Mouse (Mus musculus) megakaryocyte, embryonic 14.5 days (primary cell): ENCODE results near the gene Lexm. TPM values are rescaled to one million over a fixed set of nuclear protein-coding genes. Genes with fewer than 3 reads are reported as not detected.

Experiments
- H3K27me3 ChIP-seq: replicated peaks from 2 replicates; pipeline ENCODE3; 2012; ENCODE audit warnings: inconsistent platforms
- H3K36me3 ChIP-seq: replicated peaks from 2 replicates; pipeline ENCODE3; 2012; ENCODE audit warnings: low read length, inconsistent platforms, mixed read lengths
- H3K4me1 ChIP-seq: 2 replicates; pipeline ENCODE4 v1.6.1; 2012; ENCODE audit warnings: inconsistent platforms
- H3K4me3 ChIP-seq: replicated peaks from 2 replicates; pipeline ENCODE3; 2012; ENCODE audit warnings: moderate library complexity, mild to moderate bottlenecking, inconsistent platforms
- H3K9me3 ChIP-seq: 2 replicates; pipeline ENCODE4 v1.6.1; 2012; ENCODE audit warnings: inconsistent platforms
- FLI1 ChIP-seq: IDR thresholded peaks from 2 replicates; pipeline ENCODE4 v1.6.1; 2012; ENCODE audit warnings: low read length, inconsistent platforms, mixed read lengths
- GATA1 ChIP-seq: IDR thresholded peaks from 3 replicates; pipeline ENCODE4 v1.6.1; 2012; ENCODE audit warnings: mixed read lengths, low read length, inconsistent platforms, borderline replicate concordance
- polyA plus RNA-seq: library from polyadenylated mRNA; stranded (reverse); fragments of >175 nt; gene quantifications from 2 replicates; pipeline ENCODE4 v1.2.3, GENCODE M21; 2012; ENCODE audit warnings: low replicate concordance; ENCODE audit not compliant: insufficient read depth

Lexm gene
- polyA plus RNA-seq, 1 experiment: not detected

GRCm38 (mm10) chr4:106645797-106646196 lies 28.8 kb upstream of the Lexm start:
- H3K4me3 ChIP-seq: no peak overlapping the region
- no peak for TF ChIP-seq GATA1
- no peak for TF ChIP-seq FLI1

GRCm38 (mm10) chr4:106644218-106644610 lies 27.2 kb upstream of the Lexm start:
- Histone ChIP-seq H3K27me3 (peaks cover 41% of the 10 kb centered on the region), H3K9me3 (peaks cover 11% of the 10 kb centered on the region), H3K36me3 (no peaks in the 10 kb centered on the region), H3K4me1 (peaks cover 16% of the 10 kb centered on the region), H3K4me3 (no peak overlapping the region)
- TF ChIP-seq FLI1: no peak
- TF ChIP-seq GATA1: no peak

More at GRCm38 (mm10) chr4:106645797-106646196, 28.8 kb upstream of the Lexm start:
- Histone ChIP-seq H3K36me3 (no peaks in the 10 kb centered on the region), H3K9me3 (peaks cover 11% of the 10 kb centered on the region), H3K27me3 (peaks cover 36% of the 10 kb centered on the region), H3K4me1 (peaks cover 16% of the 10 kb centered on the region)

GRCm38 (mm10) chr4:106643483-106644217 lies 26.6 kb upstream of the Lexm start:
- no peak for TF ChIP-seq FLI1
- no peak for TF ChIP-seq GATA1
- Histone ChIP-seq H3K27me3 (peaks cover 47% of the 10 kb centered on the region), H3K36me3 (no peaks in the 10 kb centered on the region), H3K9me3 (peaks cover 15% of the 10 kb centered on the region), H3K4me1 (peaks cover 16% of the 10 kb centered on the region), H3K4me3 (no peak overlapping the region)

GRCm38 (mm10) chr4:106634086-106634479 lies 17.0 kb upstream of the Lexm start:
- no peaks in the 10 kb centered on the region for H3K36me3 ChIP-seq
- no peak overlapping the region for H3K4me3 ChIP-seq
- peaks cover 77% of the 10 kb centered on the region for H3K27me3 ChIP-seq
- H3K9me3 ChIP-seq: peaks cover 4% of the 10 kb centered on the region; the same call in 1 of the 2 replicates
- TF ChIP-seq GATA1 (no peak), FLI1 (no peak)
- peaks cover 5% of the 10 kb centered on the region for H3K4me1 ChIP-seq

GRCm38 (mm10) chr4:106633281-106634085 lies 16.4 kb upstream of the Lexm start:
- Histone ChIP-seq H3K4me3 (no peak overlapping the region), H3K36me3 (no peaks in the 10 kb centered on the region), H3K4me1 (peaks cover 10% of the 10 kb centered on the region), H3K9me3 (no peaks in the 10 kb centered on the region), H3K27me3 (peaks cover 77% of the 10 kb centered on the region)
- TF ChIP-seq GATA1 (no peak), FLI1 (no peak)

GRCm38 (mm10) chr4:106632313-106632712 lies 15.3 kb upstream of the Lexm start:
- no peak for TF ChIP-seq GATA1
- no peak for TF ChIP-seq FLI1
- H3K36me3 ChIP-seq: no peaks in the 10 kb centered on the region
- no peak overlapping the region for H3K4me3 ChIP-seq
- H3K4me1 ChIP-seq: peaks cover 10% of the 10 kb centered on the region
- no peaks in the 10 kb centered on the region for H3K9me3 ChIP-seq
- peaks cover 83% of the 10 kb centered on the region for H3K27me3 ChIP-seq

GRCm38 (mm10) chr4:106630333-106631220 lies 13.5 kb upstream of the Lexm start:
- Histone ChIP-seq H3K4me1 (peaks cover 10% of the 10 kb centered on the region), H3K27me3 (peaks cover 82% of the 10 kb centered on the region), H3K9me3 (no peaks in the 10 kb centered on the region), H3K36me3 (no peaks in the 10 kb centered on the region), H3K4me3 (no peak overlapping the region)
- no peak for TF ChIP-seq FLI1

- Histone ChIP-seq H3K27me3 (peaks cover 83% of the 10 kb centered on the region), H3K4me1 (peaks cover 10% of the 10 kb centered on the region), H3K9me3 (no peaks in the 10 kb centered on the region), H3K36me3 (no peaks in the 10 kb centered on the region), H3K4me3 (no peak overlapping the region)
- no peak for TF ChIP-seq GATA1
- TF ChIP-seq FLI1: no peak
Observed at GRCm38 (mm10) chr4:106629374-106629773, 12.3 kb upstream of the Lexm start.

- H3K27me3 ChIP-seq: peaks cover 83% of the 10 kb centered on the region
- H3K4me1 ChIP-seq: peaks cover 10% of the 10 kb centered on the region
- no peak overlapping the region for H3K4me3 ChIP-seq
- H3K36me3 ChIP-seq: no peaks in the 10 kb centered on the region
- no peak for TF ChIP-seq GATA1
- TF ChIP-seq FLI1: no peak
- no peaks in the 10 kb centered on the region for H3K9me3 ChIP-seq
Observed at GRCm38 (mm10) chr4:106628650-106629360, 11.8 kb upstream of the Lexm start.
